Mouse (Mus musculus): ENCODE measurements around the gene Gm28230. TPM values are rescaled to one million over a fixed set of nuclear protein-coding genes. Genes with fewer than 3 reads are reported as not detected.
A peak's percentile ranks its signal among the peaks of the same experiment; 100 is the strongest.

Gm28230 gene
- polyA plus RNA-seq, 1 experiment from 2014 or later, result not detected

DNA sequence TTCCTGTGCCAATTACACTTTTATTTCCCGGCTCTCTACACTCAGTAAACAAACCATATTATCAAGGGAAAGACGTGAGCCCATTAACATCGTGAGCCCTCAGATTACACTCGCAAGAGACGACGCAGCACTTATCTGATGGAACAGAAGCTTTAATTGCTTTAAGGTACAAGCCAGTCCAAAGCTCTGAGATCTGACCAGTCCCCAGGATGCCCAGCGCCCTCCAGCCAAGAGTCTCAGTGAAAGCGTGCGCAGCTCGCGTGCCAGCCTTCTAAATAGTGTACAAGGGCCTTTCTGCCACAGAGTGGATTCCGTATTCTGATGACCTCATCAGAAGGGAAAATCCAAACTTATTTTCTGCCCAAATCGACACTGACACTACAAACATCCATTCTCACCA is 35.4 kb downstream of the Gm28230 start:
- Histone ChIP-seq H3K27me3 (ENCODE audit: control insufficient read depth, insufficient read depth, low read depth, low read length) (peaks cover 85% of the 10 kb centered on the region), H3K36me3 (ENCODE audit: control insufficient read depth, insufficient read depth, low read length) (no peaks in the 10 kb centered on the region), H3K27ac (ENCODE audit: low read length) (no peak overlapping the region), H3K4me3 (ENCODE audit: low read depth, low read length) (no peak overlapping the region), H3K9me3 (replicated peaks; ENCODE audit: control insufficient read depth, low read length, poor library complexity, severe bottlenecking) (no peaks in the 10 kb centered on the region), H3K4me2 (ENCODE audit: low read length) (no peak overlapping the region), H3K4me1 (ENCODE audit: control insufficient read depth, insufficient read depth, low read length) (peaks cover 14% of the 10 kb centered on the region), H3K9ac (ENCODE audit: low read depth, low read length) (no peak overlapping the region)
- 5% methylated on average over 13 of the region's 13 CpGs for WGBS
- ATAC-seq, result no peak

GRCm38 (mm10) chr2:74762522-74763244 is 36.2 kb downstream of the Gm28230 start, which contains the start of gene Hoxd1:
Gene Hoxd1 (plus strand): TSS chr2:74762980.
- Histone ChIP-seq H3K27ac (ENCODE audit: low read length) (no peak within 1 kb of the TSS), H3K9me3 (replicated peaks; ENCODE audit: control insufficient read depth, low read length, poor library complexity, severe bottlenecking) (no peaks in the 10 kb centered on the region), H3K27me3 (ENCODE audit: control insufficient read depth, insufficient read depth, low read depth, low read length) (peaks cover 82% of the 10 kb centered on the region), H3K36me3 (ENCODE audit: control insufficient read depth, insufficient read depth, low read length) (no peaks in the 10 kb centered on the region), H3K4me1 (ENCODE audit: control insufficient read depth, insufficient read depth, low read length) (peaks cover 14% of the 10 kb centered on the region), H3K4me2 (ENCODE audit: low read length) (peak within 1 kb of the TSS; percentile 82), H3K4me3 (ENCODE audit: low read depth, low read length) (peak within 1 kb of the TSS; percentile 44), H3K9ac (ENCODE audit: low read depth, low read length) (peak within 1 kb of the TSS; percentile 10; the same call in 1 of the 2 replicates)
- under 1% methylated on average over 61 of the region's 61 CpGs for WGBS
- ATAC-seq, result peak; percentile 71

- Histone ChIP-seq H3K27me3 (ENCODE audit: control insufficient read depth, insufficient read depth, low read depth, low read length) (peaks cover 75% of the 10 kb centered on the region), H3K27ac (ENCODE audit: low read length) (no peak overlapping the region), H3K36me3 (ENCODE audit: control insufficient read depth, insufficient read depth, low read length) (no peaks in the 10 kb centered on the region), H3K4me3 (ENCODE audit: low read depth, low read length) (peak overlapping the region; percentile 44), H3K9ac (ENCODE audit: low read depth, low read length) (peak overlapping the region; percentile 10; the same call in 1 of the 2 replicates), H3K4me1 (ENCODE audit: control insufficient read depth, insufficient read depth, low read length) (peaks cover 14% of the 10 kb centered on the region), H3K4me2 (ENCODE audit: low read length) (peak overlapping the region; percentile 82), H3K9me3 (replicated peaks; ENCODE audit: control insufficient read depth, low read length, poor library complexity, severe bottlenecking) (no peaks in the 10 kb centered on the region)
- ATAC-seq, result no peak
- WGBS, result 1% methylated on average over 42 of the region's 53 CpGs
Measured at GRCm38 (mm10) chr2:74763245-74763735, 36.8 kb downstream of the Gm28230 start.

DNA sequence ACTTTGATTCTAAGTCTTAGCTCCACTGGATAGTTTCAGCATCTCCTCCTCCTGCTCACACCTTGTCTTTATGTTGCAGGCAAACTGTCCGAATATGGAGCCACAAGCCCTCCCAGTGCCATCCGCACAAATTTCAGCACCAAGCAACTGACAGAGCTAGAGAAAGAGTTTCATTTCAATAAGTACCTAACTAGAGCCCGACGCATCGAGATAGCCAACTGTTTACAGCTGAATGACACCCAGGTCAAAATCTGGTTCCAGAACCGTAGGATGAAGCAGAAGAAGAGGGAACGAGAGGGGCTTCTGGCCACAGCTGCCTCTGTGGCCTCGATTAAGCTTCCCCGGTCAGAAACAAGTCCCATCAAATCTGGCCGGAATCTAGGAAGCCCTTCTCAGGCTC is 37.4 kb downstream of the Gm28230 start:
- no peak overlapping the region for H3K9ac ChIP-seq (ENCODE audit: low read depth, low read length)
- H3K36me3 ChIP-seq (ENCODE audit: control insufficient read depth, insufficient read depth, low read length), result no peaks in the 10 kb centered on the region
- ATAC-seq, result no peak
- no peak overlapping the region for H3K4me2 ChIP-seq (ENCODE audit: low read length)
- no peaks in the 10 kb centered on the region for H3K9me3 ChIP-seq (replicated peaks; ENCODE audit: control insufficient read depth, low read length, poor library complexity, severe bottlenecking)
- H3K4me1 ChIP-seq (ENCODE audit: control insufficient read depth, insufficient read depth, low read length), result peaks cover 14% of the 10 kb centered on the region
- 54% methylated on average over 10 of the region's 10 CpGs for WGBS
- peaks cover 73% of the 10 kb centered on the region for H3K27me3 ChIP-seq (ENCODE audit: control insufficient read depth, insufficient read depth, low read depth, low read length)
- no peak overlapping the region for H3K27ac ChIP-seq (ENCODE audit: low read length)
- H3K4me3 ChIP-seq (ENCODE audit: low read depth, low read length), result no peak overlapping the region

DNA sequence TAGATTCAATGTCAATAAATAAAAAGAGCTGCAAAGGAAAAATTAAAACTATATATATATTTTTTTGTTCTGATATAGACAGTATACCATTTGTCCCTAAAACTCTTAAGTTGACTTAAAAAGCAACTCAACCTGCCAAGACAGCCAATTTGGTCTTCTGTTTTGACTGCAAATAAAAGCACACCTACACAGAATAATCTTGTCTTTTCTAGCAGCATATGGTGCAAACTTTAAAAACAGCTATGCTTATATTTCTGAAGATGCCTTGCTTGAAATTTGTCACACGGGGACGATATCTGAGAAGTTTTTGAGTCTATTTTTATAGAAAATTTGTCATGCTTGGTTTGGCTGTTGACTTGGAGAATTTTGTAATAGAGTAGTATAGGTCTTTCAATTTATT is 47.8 kb downstream of the Gm28230 start:
- Histone ChIP-seq H3K9ac (ENCODE audit: low read depth, low read length) (no peak overlapping the region), H3K27me3 (ENCODE audit: control insufficient read depth, insufficient read depth, low read depth, low read length) (no peaks in the 10 kb centered on the region), H3K9me3 (replicated peaks; ENCODE audit: control insufficient read depth, low read length, poor library complexity, severe bottlenecking) (no peaks in the 10 kb centered on the region), H3K36me3 (ENCODE audit: control insufficient read depth, insufficient read depth, low read length) (no peaks in the 10 kb centered on the region), H3K4me2 (ENCODE audit: low read length) (no peak overlapping the region), H3K4me3 (ENCODE audit: low read depth, low read length) (no peak overlapping the region), H3K4me1 (ENCODE audit: control insufficient read depth, insufficient read depth, low read length) (no peaks in the 10 kb centered on the region), H3K27ac (ENCODE audit: low read length) (no peak overlapping the region)
- no peak for ATAC-seq
- WGBS, result 78% methylated on average over 2 of the region's 2 CpGs

GRCm38 (mm10) chr2:74777536-74778275 is 51.2 kb downstream of the Gm28230 start:
- Histone ChIP-seq H3K9me3 (replicated peaks; ENCODE audit: control insufficient read depth, low read length, poor library complexity, severe bottlenecking) (no peaks in the 10 kb centered on the region), H3K9ac (ENCODE audit: low read depth, low read length) (no peak overlapping the region), H3K27me3 (ENCODE audit: control insufficient read depth, insufficient read depth, low read depth, low read length) (no peaks in the 10 kb centered on the region), H3K4me2 (ENCODE audit: low read length) (no peak overlapping the region), H3K27ac (ENCODE audit: low read length) (no peak overlapping the region), H3K4me3 (ENCODE audit: low read depth, low read length) (no peak overlapping the region), H3K4me1 (ENCODE audit: control insufficient read depth, insufficient read depth, low read length) (no peaks in the 10 kb centered on the region), H3K36me3 (ENCODE audit: control insufficient read depth, insufficient read depth, low read length) (no peaks in the 10 kb centered on the region)
- no peak for ATAC-seq
- 74% methylated on average over 13 of the region's 13 CpGs for WGBS

GRCm38 (mm10) chr2:74781386-74781785 is 54.9 kb downstream of the Gm28230 start:
- no peak for ATAC-seq
- no peaks in the 10 kb centered on the region for H3K36me3 ChIP-seq (ENCODE audit: control insufficient read depth, insufficient read depth, low read length)
- H3K4me1 ChIP-seq (ENCODE audit: control insufficient read depth, insufficient read depth, low read length), result no peaks in the 10 kb centered on the region
- H3K4me3 ChIP-seq (ENCODE audit: low read depth, low read length), result no peak overlapping the region
- no peaks in the 10 kb centered on the region for H3K9me3 ChIP-seq (replicated peaks; ENCODE audit: control insufficient read depth, low read length, poor library complexity, severe bottlenecking)
- 93% methylated on average over 5 of the region's 5 CpGs for WGBS
- H3K9ac ChIP-seq (ENCODE audit: low read depth, low read length), result no peak overlapping the region
- H3K27me3 ChIP-seq (ENCODE audit: control insufficient read depth, insufficient read depth, low read depth, low read length), result no peaks in the 10 kb centered on the region
- H3K27ac ChIP-seq (ENCODE audit: low read length), result no peak overlapping the region
- H3K4me2 ChIP-seq (ENCODE audit: low read length), result no peak overlapping the region

- no peak overlapping the region for H3K9ac ChIP-seq (ENCODE audit: low read depth, low read length)
Measured at GRCm38 (mm10) chr2:74795531-74795930, 69.0 kb downstream of the Gm28230 start.

More at GRCm38 (mm10) chr2:74795531-74795930, 69.0 kb downstream of the Gm28230 start:
- no peaks in the 10 kb centered on the region for H3K36me3 ChIP-seq (ENCODE audit: control insufficient read depth, insufficient read depth, low read length)
- ATAC-seq, result no peak
- H3K27me3 ChIP-seq (ENCODE audit: control insufficient read depth, insufficient read depth, low read depth, low read length), result no peaks in the 10 kb centered on the region
- H3K9me3 ChIP-seq (replicated peaks; ENCODE audit: control insufficient read depth, low read length, poor library complexity, severe bottlenecking), result no peaks in the 10 kb centered on the region
- no peaks in the 10 kb centered on the region for H3K4me1 ChIP-seq (ENCODE audit: control insufficient read depth, insufficient read depth, low read length)
- H3K4me3 ChIP-seq (ENCODE audit: low read depth, low read length), result no peak overlapping the region
- no peak overlapping the region for H3K27ac ChIP-seq (ENCODE audit: low read length)
- no peak overlapping the region for H3K4me2 ChIP-seq (ENCODE audit: low read length)
- WGBS, result 67% methylated on average over 7 of the region's 7 CpGs
